Mouse (Mus musculus) thymus, adult 18-20 months (tissue): ENCODE data around the gene Tgfb1.
A peak's percentile ranks its signal among the peaks of the same experiment; 100 is the strongest.
"Not testable (repeated sequence)": the region's sequence is repeated elsewhere in the genome, so short reads cannot be mapped to it uniquely, and the experiment has no call there.

Source experiments
- DNase-seq, 2 experiments: peaks; one replicate each; pipeline ENCODE4 v3.0.0; 2022; ENCODE audit warnings: mixed read lengths in 2 of 2

Gene Tgfb1

GRCm38 (mm10) chr7:25706578-25707170 is 19.9 kb downstream of the Tgfb1 start:
- no peak for DNase-seq

- DNase-seq, result no peak
These were observed 20.9 kb downstream of the Tgfb1 start for GRCm38 (mm10) chr7:25707581-25708292.

- DNase-seq, result no peak
These were observed 23.2 kb downstream of the Tgfb1 start for GRCm38 (mm10) chr7:25709961-25710360.

- no peak for DNase-seq
These were observed 23.8 kb downstream of the Tgfb1 start for GRCm38 (mm10) chr7:25710519-25711130.

GRCm38 (mm10) chr7:25711165-25711564 is 24.4 kb downstream of the Tgfb1 start:
- DNase-seq, result no peak

- no peak for DNase-seq
These were observed 25.0 kb downstream of the Tgfb1 start for GRCm38 (mm10) chr7:25711731-25712197.

GRCm38 (mm10) chr7:25712801-25713200 is 26.0 kb downstream of the Tgfb1 start:
- DNase-seq, result no peak

GRCm38 (mm10) chr7:25714581-25714980 is 27.8 kb downstream of the Tgfb1 start:
- DNase-seq, result no peak

GRCm38 (mm10) chr7:25715731-25716271 is 29.0 kb downstream of the Tgfb1 start:
- no peak for DNase-seq

- DNase-seq, result no peak
These were observed 30.7 kb downstream of the Tgfb1 start for GRCm38 (mm10) chr7:25717478-25717877.

- DNase-seq, result peak; percentile 80 to 90
These were observed 32.1 kb downstream of the Tgfb1 start, which contains the start of gene Ccdc97 for GRCm38 (mm10) chr7:25718788-25719417. Ccdc97 (minus strand) TSS chr7:25719088.

GRCm38 (mm10) chr7:25719761-25720610 is 33.2 kb downstream of the Tgfb1 start:
- DNase-seq, result peak in 1 of 2 experiments; percentile 54

GRCm38 (mm10) chr7:25720760-25721159 is 34.0 kb downstream of the Tgfb1 start:
- no peak for DNase-seq

GRCm38 (mm10) chr7:25721776-25722175 is 35.0 kb downstream of the Tgfb1 start:
- DNase-seq, result not testable (repeated sequence)

- DNase-seq, result no peak
These were observed 39.1 kb downstream of the Tgfb1 start for GRCm38 (mm10) chr7:25725886-25726285.

GRCm38 (mm10) chr7:25727800-25728199 is 41.0 kb downstream of the Tgfb1 start:
- DNase-seq, result no peak

GRCm38 (mm10) chr7:25729396-25729795 is 42.6 kb downstream of the Tgfb1 start:
- DNase-seq, result no peak

- no peak for DNase-seq
These were observed 43.1 kb downstream of the Tgfb1 start for GRCm38 (mm10) chr7:25729862-25730261.

GRCm38 (mm10) chr7:25731294-25732055 is 44.7 kb downstream of the Tgfb1 start:
- no peak for DNase-seq

- DNase-seq, result no peak
These were observed 48.2 kb downstream of the Tgfb1 start for GRCm38 (mm10) chr7:25734991-25735390.

GRCm38 (mm10) chr7:25736920-25737319 is 50.1 kb downstream of the Tgfb1 start:
- DNase-seq, result no peak
